Mouse (Mus musculus) lung, adult 2 months (tissue): ENCODE measurements around the gene Msantd3.

Experiments
- CTCF ChIP-seq: fragments of 200-500 bp; IDR thresholded peaks from 2 replicates; pipeline ENCODE4 v1.5.1; 2011; ENCODE audit warnings: mild to moderate bottlenecking, low read length, control low read depth; ENCODE audit not compliant: insufficient read depth
- POLR2A ChIP-seq: fragments of 200-500 bp; IDR thresholded peaks from 2 replicates; pipeline ENCODE4 v1.6.1; 2011; ENCODE audit warnings: low read depth, mild to moderate bottlenecking, control low read depth, low read length, borderline replicate concordance; ENCODE audit errors: extremely low read depth

DNA sequence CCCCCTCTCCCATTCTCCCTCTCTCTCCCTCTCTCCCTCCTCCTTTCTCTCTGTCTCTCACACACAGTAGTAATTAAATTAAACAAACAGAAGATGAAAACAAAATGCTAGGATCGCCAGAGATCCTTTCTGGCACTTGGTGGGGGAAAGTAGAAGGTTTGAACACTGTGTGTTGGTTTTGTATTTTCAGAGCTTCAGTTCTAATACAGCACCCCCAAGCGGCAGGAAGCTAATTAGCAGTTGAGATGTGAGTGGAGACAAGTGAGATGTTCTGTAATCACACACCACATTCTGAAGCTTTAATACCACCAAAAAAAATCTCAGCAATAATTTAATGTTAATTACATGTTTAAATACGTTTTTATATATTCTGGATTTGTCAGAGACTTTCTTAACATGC is 16.0 kb downstream of the Msantd3 start:
- peak; percentile 38; the same call in 1 of the 2 replicates for TF ChIP-seq CTCF
- no peak for TF ChIP-seq POLR2A
